Mouse (Mus musculus): Measurements from ENCODE around the gene Irak1. TPM values are rescaled to one million over a fixed set of nuclear protein-coding genes. Genes with fewer than 3 reads are reported as not detected.

Gene Irak1
- total RNA-seq, 2 experiments from 2014 or later: 48.3 to 59.9 TPM

- DNase-seq: peak; percentile 87
These were observed 57.2 kb downstream of the Irak1 start, which contains the start of gene Hcfc1 for GRCm38 (mm10) chrX:73966248-73967176. Gene Hcfc1, minus strand, starts transcription at chrX:73966357.

- peak; percentile 55 to 68 for DNase-seq
These were observed 58.4 kb downstream of the Irak1 start for GRCm38 (mm10) chrX:73965307-73965706.

GRCm38 (mm10) chrX:73964363-73964762 is 59.4 kb downstream of the Irak1 start:
- DNase-seq: no peak

Small RNA genes within 50 kb of the gene (microRNA-seq; reads per million reads assigned to microRNA genes)
- 6.1 to 8.4 reads per million in 2 experiments for gene Mir5132
- gene Mir718: 0 to 0.63 reads per million in 2 experiments

Other genes starting within 250 kb of the Irak1 start
- 1 to 10 TPM; 5.1 to 5.8 TPM for gene Srpk3, start 249.5 kb downstream of the Irak1 start, total RNA-seq (2021)
- 100 to 1,000 TPM; 194 to 202 TPM for gene Idh3g, start 237.0 kb downstream of the Irak1 start, total RNA-seq (2021)
- gene Ssr4, start 236.9 kb downstream of the Irak1 start, total RNA-seq (2021): 10 to 100 TPM; 83.9 to 88.9 TPM
- gene Pdzd4, start 198.9 kb downstream of the Irak1 start, total RNA-seq (2021): 100 to 1,000 TPM in 1 of 2 experiments, 10 to 100 TPM in 1; 98.3 to 101 TPM
- not detected for gene Avpr2, start 131.8 kb downstream of the Irak1 start, total RNA-seq (2021)
- gene L1cam, start 127.8 kb downstream of the Irak1 start, total RNA-seq (2021): 100 to 1,000 TPM; 134 TPM
- 1 to 10 TPM; 5.4 to 6.4 TPM for gene Arhgap4, start 102.0 kb downstream of the Irak1 start, total RNA-seq (2021)
- 10 to 100 TPM; 65.5 to 70.5 TPM for gene Naa10, start 102.0 kb downstream of the Irak1 start, total RNA-seq (2021)
- gene Renbp, start 93.1 kb downstream of the Irak1 start, total RNA-seq (2021): 1 to 10 TPM; 3.0 to 4.2 TPM
- 10 to 100 TPM; 71.5 to 78.1 TPM for gene Hcfc1, start 57.6 kb downstream of the Irak1 start, total RNA-seq (2021)
- gene Opn1mw, start 103.5 kb upstream of the Irak1 start, total RNA-seq (2021): 1 to 10 TPM; 1.1 TPM
- gene Mecp2, start 111.4 kb upstream of the Irak1 start, total RNA-seq (2021): 10 to 100 TPM; 88.1 to 92.4 TPM
- not detected for gene Tex28, start 143.9 kb upstream of the Irak1 start, total RNA-seq (2021)
- not detected for gene Tktl1, start 153.3 kb upstream of the Irak1 start, total RNA-seq (2021)
- 10 to 100 TPM; 75.2 to 93.2 TPM for gene Flna, start 225.9 kb upstream of the Irak1 start, total RNA-seq (2021)
- 10 to 100 TPM; 33.0 to 35.6 TPM for gene Emd, start 230.8 kb upstream of the Irak1 start, total RNA-seq (2021)
- 100 to 1,000 TPM; 191 to 202 TPM for gene Rpl10, start 246.9 kb upstream of the Irak1 start, total RNA-seq (2021)